Mouse (Mus musculus) left cerebral cortex, adult 8-10 months (tissue): ENCODE measurements at regions not wholly inside any gene's neighbourhood (a gene's known extent, or its start where the extent isn't known, plus 50 kb on each side); places are given as distances from the start of the nearest gene placed in this dataset.

ENCODE experiments used
- DNase-seq, 2 experiments: peaks; one replicate each; pipeline ENCODE4 v3.0.0; 2022; ENCODE audit warnings: low spot score in 2 of 2

DNA sequence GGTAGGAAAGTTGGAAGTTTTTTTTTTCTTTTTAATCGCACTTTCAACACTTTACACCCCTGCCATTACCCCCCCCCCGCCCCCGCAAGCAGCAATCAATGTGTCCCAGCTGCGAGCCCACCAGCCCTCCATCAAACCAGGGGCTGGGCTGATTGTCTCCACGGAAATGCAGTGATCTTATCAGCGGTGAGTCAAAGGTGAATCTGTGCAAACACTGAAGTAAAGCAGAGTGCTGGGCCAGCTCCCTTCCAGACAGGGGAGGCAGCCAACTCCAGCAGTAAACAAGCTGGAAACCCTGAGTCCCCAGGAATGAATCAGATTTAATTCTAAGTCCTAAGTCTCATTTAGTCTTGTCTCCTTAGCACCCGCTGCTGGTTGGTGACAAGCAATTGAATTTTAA lies 234.3 kb upstream of the Gpc5 start:
- DNase-seq, result no peak

DNA sequence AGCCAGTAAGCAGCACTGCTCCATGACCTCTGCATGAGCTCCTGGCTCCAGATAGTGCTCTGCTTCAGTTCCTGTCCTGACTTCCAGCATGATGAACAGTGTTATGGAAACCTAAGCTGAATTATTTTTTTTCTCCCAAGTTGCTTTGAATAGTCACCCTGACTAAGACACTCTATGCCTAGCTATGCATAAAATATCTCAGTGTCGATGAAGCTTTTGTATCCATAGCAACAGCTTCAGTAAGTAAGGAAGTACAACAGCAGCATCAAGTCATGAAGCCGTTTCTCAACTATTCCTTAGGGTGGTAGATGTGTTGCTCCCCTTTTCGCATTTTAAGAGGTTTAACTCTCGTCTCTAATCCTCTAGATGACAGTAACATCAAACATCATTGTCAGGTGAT lies 228.4 kb upstream of the Gpc5 start:
- no peak for DNase-seq

DNA sequence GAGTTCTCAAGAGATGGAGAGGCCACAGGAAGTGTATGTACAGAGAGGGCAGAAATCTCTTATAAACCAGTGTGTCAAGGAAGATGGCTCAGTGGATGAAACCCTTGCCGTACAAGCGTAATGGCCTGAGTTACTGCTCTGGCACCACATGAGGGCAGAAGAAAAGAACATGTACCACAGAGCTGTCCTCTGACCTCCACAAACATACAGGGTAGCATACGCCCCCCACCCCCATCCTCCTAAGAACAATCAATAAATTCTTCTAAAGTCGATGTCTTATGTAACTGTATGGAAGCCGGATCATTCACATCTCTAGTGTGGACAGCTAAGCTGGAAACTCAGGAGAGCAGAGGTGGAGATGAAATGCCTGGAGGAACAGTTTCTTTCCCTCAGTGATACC lies 227.9 kb upstream of the Gpc5 start:
- DNase-seq, result no peak

DNA sequence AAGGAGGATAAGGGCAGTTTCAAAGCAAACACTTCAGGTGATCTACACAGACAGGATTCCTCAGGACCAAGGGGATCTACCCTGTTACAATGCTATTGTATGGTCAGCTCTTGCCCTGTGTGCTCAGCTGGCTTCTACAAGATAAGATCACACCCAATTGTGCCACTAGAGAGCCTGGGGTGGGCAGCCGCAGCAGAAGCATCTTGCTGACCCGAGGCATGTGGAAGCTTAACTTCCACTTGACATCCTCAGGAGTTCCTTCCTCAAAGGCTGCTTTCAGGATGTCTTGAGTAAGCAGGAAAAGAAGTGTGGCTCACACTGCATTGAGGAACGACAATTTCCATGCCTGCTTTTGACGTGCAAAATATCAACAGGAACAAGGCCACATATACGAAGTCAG lies 222.8 kb upstream of the Gpc5 start:
- no peak for DNase-seq

DNA sequence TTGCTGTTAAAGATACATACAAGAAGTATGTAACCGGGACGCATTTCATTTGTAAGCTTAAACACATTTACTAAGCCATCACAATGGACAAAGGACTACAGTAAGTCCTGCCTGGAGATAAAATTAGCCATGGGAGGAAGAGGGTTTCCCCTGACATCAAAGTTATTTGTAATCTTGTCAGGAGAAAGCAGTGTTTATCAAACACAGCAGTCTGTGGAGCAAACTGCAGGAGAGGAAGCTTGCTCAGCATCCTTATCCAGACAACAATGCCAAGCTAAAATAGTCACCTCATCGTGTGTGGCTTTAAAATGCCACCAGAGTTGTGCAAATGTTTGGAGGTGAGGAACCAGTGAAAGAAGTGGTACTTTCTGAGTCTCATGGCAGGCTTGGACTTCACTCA lies 216.9 kb upstream of the Gpc5 start:
- DNase-seq, result no peak

DNA sequence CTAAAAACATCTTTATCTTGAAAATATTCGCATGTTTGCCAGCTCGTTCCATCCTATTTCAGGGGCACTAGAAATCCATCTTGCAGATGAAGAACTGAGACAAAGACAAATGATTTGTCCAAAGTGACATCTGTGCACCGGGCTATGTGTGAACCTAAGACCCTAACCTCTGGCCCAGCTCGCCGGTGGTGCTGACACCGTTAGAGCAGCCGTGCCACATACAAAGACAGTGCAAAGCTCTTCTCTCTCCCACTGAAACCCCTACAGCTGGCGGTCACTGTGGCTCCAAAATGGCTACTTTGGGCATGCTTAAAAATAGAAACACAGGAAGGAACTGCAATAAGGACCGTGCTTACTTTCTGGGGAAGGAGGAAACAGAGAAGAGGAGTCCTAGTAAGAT lies 215.6 kb upstream of the Gpc5 start:
- no peak for DNase-seq

DNA sequence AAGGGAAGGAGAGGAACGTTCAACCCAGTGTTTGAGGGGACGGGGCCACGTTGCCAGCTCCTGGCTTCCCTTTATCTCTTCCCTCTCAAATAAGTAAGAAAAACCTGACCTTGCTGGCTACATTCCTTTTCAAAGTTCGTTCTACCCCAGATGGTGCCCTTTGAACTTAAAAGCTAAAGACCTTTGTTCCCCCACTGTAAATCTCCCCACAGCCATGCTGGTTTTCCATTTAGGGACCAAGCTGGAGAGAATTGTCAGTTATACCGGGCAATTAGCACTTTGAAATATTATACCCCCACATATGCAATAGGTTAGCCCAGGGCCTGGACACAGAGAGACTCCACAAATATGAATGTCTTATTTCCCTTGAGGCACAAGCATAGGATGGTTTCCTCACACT lies 214.5 kb upstream of the Gpc5 start:
- DNase-seq, result no peak

DNA sequence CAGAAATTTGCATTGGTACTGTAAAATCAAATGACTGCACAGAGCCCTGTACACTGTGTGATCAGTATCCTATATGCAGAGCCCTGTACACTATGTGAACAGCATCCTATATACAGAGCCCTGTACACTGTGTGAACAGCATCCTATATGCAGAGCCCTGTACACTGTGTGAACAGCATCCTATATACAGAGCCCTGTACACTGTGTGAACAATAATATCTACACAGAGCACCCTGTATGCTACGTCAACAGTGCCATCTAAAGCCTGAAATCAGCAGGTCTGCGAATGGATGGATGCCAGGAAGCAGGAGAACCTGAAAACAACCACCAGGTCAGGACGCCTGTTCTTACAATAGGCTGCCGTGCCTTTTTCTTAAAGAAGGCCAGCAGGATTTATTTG lies 211.7 kb upstream of the Gpc5 start:
- no peak for DNase-seq

DNA sequence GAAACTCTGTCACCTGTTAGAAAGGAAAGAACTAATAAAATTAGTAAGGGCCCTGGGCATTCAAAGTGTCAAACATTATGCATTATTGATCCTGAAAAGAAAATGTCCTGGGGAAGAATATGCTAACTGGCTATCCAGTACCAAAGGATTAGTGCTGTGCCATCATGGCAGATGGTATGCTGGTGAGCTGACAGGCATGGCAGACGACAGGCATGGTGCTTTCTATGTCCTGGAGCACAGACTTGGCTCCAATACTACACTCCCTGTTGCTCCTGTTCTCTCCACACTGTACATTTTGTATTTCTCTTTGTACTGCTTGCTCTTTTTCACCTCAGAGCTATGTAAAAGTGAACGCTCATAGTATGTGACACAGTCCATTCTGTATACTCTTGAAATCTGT lies 187.9 kb upstream of the Gpc5 start:
- DNase-seq, result no peak

DNA sequence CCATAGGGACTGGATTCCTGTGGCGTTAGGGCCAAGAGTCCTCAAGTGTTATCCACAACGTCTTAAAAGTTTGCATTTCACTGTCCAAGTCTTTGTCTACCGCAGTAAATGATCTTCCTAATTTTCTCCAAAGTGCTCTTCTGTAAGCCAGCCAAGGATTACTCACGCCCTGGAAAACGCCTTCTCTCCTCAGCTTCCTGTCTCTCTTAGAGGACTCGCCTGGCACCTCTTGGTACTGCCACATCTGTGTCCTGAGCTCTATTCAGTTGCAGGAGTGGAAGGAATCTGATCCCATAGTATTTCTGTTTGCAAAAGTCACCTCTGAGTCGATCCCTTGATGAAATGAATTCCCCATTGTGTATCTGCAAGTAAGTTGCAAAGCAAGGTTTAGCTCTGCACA lies 179.7 kb upstream of the Gpc5 start:
- peak in 1 of 2 experiments; percentile 10 for DNase-seq

DNA sequence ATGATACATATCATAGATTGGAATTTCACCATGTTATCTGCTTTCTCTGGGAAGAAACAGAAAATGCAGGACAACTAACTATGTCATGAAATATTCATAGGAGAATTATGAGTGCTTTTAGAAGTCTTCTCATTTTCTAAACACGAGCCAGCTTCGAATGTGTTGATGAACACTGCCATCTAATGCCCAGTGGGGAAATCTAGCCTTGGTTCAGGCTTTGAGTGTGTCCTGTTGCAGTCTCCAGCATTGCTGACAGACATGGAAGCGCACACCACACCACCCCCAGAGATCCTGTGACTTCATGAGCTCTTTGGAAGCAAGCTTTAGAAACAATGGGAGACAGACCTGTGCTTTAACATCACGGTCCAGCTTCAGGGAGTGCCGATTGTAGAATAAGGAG lies 178.8 kb upstream of the Gpc5 start:
- peak in 1 of 2 experiments; percentile 24 for DNase-seq

DNA sequence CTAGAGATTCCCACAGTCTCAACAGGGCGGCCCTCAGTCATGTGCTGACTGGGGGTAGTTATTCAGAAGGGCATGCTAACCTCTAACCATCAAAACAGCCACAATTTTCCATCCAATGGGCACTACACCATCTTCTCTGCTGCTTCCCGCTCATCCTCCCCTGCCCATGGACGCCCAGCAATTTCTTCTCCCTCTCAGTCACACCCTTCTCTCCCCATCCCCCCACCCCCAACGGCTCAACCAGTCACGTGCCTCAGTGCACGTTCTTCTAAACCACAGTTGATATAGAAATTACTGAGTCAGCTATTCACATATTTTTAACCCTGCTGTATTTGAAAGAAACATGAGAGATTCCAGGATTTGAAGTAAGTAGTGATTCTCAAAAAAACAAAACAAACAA lies 146.3 kb upstream of the Gpc5 start:
- DNase-seq, result no peak

DNA sequence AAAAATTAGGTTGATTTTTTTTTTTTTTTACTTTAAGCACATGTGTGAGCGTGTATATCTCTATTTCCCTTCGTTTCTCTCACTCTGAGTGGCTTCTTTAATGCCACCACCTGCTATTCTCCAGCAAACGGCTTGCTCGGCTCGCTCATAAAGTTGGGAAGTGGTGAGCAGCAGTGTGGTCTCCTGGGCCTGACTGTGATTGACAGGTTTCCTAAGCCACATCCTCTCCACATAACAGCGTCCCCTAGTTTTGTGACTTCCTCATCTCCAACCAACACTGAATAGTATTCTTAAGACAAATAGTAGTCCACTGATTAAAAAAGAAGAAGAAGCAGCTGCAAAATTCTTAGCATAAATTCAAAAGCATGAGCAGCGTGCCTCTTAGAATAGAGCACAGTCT lies 145.7 kb upstream of the Gpc5 start:
- DNase-seq, result no peak

DNA sequence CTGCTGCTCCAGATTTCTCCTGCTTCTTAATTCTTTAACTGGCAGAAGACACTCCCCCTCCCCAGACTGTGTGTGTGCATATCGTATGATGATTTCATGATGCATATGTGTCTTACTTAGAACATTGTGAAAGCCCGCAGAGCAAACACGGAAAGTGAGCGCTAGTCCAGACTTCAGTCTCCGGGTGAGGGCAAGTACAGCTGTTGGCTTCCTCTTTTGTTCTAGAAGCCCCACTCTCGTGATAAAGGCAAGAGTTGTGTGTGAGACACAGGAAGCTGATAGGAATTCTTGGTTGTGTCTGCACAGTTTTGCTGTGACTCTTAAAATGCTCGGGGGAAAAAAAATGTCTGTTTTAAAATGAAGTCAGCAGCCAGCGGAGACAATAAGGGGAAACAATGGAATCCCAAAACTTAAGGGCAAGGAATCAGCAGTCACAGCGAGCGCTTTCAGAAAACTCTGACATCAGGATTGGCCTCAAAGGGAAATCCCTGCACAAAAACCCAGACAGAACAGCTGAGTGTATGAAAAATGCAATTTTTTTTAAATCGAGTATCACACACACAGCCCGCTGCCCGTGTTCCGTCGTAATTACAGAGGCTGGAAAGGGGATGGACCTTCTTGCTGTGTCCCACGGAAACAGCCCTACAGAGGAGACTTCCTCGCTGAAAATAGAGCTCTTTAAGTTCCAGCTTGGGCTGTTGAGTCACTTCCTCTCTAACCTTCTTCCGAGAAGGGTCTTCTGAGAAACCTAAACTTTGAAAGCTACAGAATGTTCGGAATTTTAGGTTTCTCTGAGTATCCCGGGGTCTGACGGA lies 143.5 kb upstream of the Gpc5 start:
- no peak for DNase-seq

DNA sequence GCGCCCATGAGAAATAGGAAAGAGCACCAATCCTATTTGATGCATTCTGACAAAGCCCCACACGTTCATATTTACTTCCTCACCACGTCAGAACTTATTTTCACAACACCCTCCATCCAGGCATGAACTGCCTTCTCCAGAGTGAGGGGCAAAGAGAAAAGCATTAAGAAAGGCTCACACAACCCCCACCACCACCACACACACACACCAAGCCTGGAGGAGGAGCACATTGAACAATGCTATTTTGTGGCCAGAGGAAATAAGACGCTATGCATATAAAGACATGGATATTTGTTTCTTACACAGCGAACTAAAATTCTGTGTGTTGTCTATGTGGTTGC lies 142.9 kb upstream of the Gpc5 start:
- no peak for DNase-seq

DNA sequence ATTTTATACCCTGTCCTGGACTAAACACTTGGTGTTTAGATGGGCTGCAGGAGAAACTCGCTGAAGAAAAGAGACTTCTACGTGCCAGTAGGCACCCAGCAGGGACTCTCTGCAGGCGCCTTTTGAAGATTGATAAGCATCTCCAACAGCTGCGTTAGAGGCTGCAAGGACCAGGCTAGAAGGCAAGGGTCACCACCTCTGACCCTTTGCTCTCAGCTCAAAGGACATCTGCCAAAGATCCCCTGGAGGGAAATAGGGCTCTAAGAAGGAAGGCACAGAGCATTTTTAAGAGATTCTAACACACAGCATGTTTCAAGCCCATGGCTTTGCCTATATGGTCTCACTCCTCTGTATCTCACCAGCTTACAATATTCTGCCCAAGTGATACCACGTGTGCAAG lies 139.7 kb upstream of the Gpc5 start:
- no peak for DNase-seq

DNA sequence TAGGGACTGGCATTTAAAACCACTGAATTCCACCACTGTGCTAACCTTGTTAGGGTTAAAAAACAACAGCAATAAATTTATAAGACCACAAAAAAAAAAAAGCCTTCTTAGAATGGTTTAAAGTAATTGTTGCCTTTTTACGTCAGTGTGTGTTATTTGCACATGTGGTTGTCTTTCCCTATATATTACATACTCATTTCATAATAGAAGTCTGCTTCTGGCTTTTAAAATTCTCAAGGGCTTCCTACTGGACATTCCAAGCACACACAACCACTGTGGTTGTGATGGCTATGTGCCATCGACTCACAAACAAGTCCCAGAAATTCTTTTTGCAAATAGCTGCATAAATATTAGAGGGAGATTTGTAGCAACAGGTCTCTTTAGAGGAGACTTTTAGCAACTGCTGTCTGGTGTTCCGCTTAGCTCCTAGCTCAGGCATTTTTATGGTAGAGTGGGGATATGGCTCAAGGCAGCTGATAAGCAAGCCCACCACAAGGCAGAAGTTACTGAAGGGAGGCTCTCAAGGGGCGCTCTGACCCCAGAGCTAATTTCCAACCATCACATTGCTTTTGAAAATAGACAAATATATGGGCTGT lies 138.8 kb upstream of the Gpc5 start:
- no peak for DNase-seq

DNA sequence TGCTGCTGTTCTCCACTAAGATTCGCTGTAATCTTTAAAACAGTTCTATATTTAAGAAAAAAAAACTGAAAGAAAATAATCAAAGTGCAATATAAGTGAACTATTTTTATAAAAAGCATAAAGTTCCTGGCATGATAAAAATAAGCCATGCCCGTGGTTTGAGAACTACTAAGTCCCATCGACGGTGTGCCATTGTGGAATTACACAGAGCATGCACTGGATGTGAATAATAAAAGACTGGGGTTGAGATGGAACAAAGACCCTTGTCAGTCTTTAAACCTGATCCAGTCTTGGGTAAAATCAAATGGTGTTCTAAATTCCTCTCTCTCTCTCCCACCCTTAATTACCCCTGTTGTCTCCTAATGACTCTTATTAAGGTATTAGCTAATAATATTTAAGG lies 137.7 kb upstream of the Gpc5 start:
- no peak for DNase-seq

DNA sequence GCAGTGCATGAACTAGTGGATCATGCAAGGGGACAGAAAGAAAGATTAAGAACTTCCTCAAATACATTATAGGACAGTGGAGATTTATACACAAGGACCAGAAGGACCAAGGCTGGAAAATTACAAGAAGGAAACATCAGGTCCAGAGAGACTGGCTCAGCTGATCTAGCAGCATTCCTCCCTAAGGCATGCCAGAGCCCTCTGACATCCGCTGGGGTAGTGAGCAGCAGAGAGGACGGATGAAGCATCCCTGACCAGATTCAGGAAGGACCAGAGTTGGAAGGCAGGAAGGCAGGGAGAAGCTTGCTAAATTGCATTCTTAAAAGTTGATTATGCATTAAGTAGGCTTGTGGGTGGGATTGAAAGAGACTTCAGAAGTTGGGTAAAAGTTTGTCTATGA lies 136.4 kb upstream of the Gpc5 start:
- no peak for DNase-seq

DNA sequence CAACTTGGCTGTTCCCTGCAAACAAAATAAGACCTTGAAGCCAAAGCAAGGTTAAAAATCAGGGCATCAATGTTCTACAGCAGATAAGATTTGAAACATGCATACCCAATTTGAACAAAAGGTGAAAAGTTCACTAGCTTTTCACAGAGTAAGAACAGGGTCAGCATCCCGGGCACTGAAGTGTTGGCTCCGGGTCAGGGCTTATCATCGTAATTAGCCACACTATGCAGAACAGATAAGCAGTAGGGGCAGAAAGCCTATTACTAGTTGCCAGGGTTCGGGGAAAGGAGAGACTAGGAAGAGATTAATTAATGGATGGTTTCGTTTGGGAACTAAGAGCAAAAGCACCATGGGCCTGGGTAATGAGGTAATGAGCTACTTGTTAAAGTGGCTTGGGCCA lies 131.7 kb upstream of the Gpc5 start:
- no peak for DNase-seq

DNA sequence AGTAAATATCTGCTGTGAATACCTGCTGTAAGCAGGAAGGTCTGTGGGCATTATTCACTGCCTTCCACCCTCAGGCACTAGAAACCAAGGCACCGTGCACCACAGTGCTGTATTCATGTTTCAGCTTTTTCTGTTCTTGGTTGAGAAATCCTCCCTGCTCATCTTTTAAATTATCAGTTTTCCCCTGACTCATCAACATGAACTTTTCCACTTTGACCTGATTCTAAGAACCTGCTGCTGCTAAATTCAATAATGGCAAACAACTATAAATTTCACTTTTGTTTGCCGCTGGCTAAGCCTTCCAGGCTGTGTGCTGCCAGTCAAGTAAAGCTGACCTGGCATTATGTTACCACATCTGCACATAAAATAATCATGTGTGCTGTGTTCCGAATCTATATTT lies 126.1 kb upstream of the Gpc5 start:
- no peak for DNase-seq

DNA sequence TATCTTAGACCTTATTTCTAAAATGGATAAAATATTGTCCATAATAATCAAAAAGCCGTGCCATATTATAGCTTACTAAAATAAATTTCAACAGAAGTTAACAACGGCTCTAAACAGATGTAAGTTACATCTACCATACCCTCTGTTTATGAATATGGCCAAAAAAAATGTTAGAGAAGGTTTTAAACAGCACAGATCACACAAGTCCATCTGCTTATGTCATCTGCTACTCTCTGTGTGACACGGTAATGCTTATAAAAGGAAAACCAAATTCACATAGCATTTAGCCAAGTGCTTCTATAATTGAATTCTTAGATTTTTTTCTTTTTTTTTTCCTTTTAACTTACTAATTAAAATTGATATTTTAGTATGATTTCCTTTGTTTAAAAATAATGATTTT lies 123.0 kb upstream of the Gpc5 start:
- no peak for DNase-seq

DNA sequence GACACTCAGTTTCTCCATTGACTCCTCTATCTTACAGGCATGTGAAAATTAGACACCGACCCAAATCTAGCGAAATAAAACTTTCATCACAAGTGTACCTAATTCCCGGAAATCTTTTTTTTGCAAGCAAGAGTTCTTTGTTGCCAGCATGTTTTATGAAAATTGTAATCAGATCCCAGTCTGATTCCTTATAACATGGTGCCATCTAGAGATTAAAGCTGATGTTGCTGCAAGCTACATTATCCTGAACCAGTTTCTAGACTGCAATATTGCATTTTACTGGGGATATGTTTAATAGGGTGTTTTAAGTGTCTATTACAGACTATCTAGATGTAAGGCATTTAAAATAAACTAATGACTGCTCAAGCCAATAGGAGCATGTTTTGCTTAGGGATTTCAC lies 110.9 kb upstream of the Gpc5 start:
- DNase-seq, result no peak

DNA sequence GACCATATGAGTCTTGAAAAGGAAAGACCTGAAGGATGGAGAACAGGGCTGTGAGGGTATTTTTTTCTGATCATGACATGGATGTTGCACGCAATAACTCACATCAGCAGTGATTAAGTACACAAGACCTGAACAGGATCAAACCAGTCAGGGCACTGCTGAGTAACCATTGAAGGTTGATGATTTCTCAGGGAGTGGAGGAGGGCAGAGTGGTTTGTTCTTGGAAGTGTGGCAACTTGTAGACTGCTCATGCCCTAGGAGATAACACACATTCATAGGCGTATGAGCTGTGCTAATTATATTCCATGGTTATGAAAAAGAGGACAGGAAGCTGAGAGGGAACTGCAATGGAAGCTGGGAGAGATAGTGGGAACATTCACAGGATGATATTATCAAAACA lies 88.8 kb upstream of the Gpc5 start:
- no peak for DNase-seq
